Mouse (Mus musculus): ENCODE measurements around the gene Lsamp.

Gene Lsamp

DNA sequence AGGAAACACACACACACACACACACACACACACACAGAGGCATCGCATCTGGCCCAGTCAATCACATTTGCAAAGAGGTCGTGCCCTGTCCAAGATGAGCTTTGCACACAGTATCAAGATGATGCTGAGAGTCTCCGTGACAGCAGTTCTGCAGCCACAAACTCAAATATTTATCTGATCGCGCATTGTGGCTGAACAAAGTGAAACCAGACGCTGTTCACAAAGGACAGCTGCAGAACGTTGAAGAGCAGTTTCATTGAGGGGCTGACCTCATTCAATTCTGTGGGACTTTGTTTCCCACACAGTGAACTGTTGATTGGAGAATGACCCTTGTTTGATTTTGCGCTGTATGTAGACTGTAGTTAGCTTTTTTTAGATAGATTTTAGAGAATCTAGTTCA lies 2168.5 kb downstream of the Lsamp start:
- intact Hi-C loops (cut with DNase I), result no loop called here

- intact Hi-C loops (cut with DNase I), result no loop called here
Observed at GRCm38 (mm10) chr16:42157816-42158215, 2173.7 kb downstream of the Lsamp start.

- intact Hi-C loops (cut with DNase I), result loop anchor here (5.0 kb wide), 1 partner anchor 617 kb away; no protein-coding TSS in a partner anchor
Observed at GRCm38 (mm10) chr16:42164941-42165340, 2180.8 kb downstream of the Lsamp start.

- intact Hi-C loops (cut with DNase I), result loop anchor here (5.0 kb wide), 1 partner anchor 614 kb away; no protein-coding TSS in a partner anchor
Observed at GRCm38 (mm10) chr16:42168292-42168691, 2184.1 kb downstream of the Lsamp start.

GRCm38 (mm10) chr16:42169447-42170140 lies 2185.4 kb downstream of the Lsamp start:
- intact Hi-C loops (cut with DNase I), result loop anchor here (5.0 kb wide), 1 partner anchor 613 kb away; no protein-coding TSS in a partner anchor

- intact Hi-C loops (cut with DNase I), result no loop called here
Observed at GRCm38 (mm10) chr16:42172476-42172875, 2188.3 kb downstream of the Lsamp start.

GRCm38 (mm10) chr16:42178866-42179265 lies 2194.7 kb downstream of the Lsamp start:
- intact Hi-C loops (cut with DNase I), result no loop called here

DNA sequence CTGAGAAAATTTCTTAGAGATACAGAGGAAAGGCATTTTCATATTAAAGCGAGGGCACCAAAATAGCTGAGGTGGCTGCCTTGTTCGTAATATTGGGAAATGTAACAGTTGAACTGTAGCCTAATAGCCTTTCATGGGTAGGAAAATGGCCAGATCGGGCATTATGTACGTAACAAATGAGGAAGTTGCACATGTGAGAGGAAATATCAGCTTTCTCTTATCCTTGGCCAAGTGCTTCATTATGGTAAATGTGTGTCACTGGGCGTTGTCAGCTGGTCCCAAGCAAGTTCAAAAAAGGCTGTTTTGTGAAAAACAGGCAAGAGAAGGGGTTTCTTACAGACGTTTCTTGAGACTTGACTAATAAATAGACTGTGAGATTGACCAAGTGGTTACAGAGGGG lies 2195.9 kb downstream of the Lsamp start:
- intact Hi-C loops (cut with DNase I), result no loop called here

GRCm38 (mm10) chr16:42180473-42180872 lies 2196.3 kb downstream of the Lsamp start:
- intact Hi-C loops (cut with DNase I), result no loop called here

- intact Hi-C loops (cut with DNase I), result loop anchor here (5.0 kb wide), 1 partner anchor 593 kb away; no protein-coding TSS in a partner anchor
Observed at GRCm38 (mm10) chr16:42189431-42190081, 2205.4 kb downstream of the Lsamp start.

DNA sequence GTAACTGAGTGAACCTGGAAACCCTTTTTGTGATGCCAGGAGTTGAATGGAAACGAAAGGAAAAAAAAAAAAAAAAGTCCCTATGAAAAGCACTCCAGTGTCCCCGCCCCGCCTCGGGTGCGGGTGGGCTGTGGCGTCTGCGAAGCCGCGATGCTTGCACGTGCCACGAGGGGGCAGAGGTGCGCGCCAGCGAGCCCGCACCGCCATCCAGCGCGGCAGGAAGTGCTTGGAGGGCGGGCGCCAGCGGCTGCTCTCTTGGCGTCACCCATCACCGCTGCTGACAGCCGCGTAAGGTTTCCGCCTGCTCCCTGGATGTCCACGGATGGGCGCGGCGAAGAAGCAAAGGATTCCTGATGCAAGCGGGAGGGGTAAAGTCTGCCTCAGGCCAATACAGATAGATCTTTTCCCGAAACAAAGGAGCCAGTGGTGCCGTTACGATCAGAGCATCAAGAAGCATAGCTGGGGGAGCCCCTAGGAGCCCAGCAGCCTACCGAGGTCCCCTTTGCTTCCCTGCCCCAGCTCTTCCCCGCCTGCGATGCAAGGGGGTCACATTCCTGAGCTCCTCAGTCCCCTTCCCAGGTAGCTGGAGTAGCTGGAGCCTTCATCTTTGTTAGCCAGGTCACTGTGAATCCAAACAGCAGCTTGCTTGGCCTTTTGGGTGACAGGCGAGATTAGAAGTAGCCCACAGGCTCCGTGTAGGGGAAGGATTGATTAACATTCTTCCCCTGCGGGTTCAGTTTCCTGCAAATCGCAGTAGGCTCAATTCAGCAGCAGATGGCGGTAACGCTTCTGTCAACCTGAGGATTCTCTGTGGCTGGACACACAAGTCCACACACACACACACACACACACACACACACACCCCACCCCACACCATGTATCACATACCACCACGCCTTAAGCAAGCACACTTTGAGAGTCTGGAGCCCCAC lies 2206.2 kb downstream of the Lsamp start:
- intact Hi-C loops (cut with DNase I), result loop anchor here (5.0 kb wide), 1 partner anchor 592 kb away; no protein-coding TSS in a partner anchor

Small RNA genes within 50 kb of the gene (microRNA-seq; reads per million reads assigned to microRNA genes)
- 0 reads per million in 2 experiments for gene Gm27887
- gene Gm47276, result 0 reads per million in 2 experiments

Data from adrenal gland (tissue).